Mouse (Mus musculus) neural tube, embryonic 12.5 days (tissue): ENCODE data around the gene Fam19a1. TPM values are rescaled to one million over a fixed set of nuclear protein-coding genes. Genes with fewer than 3 reads are reported as not detected.
"Not testable (repeated sequence)": the region's sequence is repeated elsewhere in the genome, so short reads cannot be mapped to it uniquely, and the experiment has no call there.

ENCODE experiments used
- ATAC-seq: fragments of 200-750 bp; cut with Nextera tagmentation; 2 replicates; pipeline ENCODE4 v1.8.0; 2017; ENCODE audit warnings: low read depth, mild to moderate bottlenecking, moderate TSS enrichment, moderate library complexity; ENCODE audit not compliant: low FRiP score
- H3K27ac ChIP-seq: fragments of 300-500 bp; sonication (generic); 2 replicates; pipeline ENCODE4 v1.5.1; 2016
- H3K27me3 ChIP-seq: fragments of 300-500 bp; sonication (generic); replicated peaks from 2 replicates; pipeline ENCODE4 v1.6.1; 2016; ENCODE audit warnings: mild to moderate bottlenecking
- H3K36me3 ChIP-seq: fragments of 300-500 bp; sonication (generic); 2 replicates; pipeline ENCODE4 v1.6.1; 2016; ENCODE audit warnings: mild to moderate bottlenecking
- H3K4me1 ChIP-seq: fragments of 300-500 bp; sonication (generic); 2 replicates; pipeline ENCODE4 v1.6.1; 2016
- H3K4me2 ChIP-seq: fragments of 300-500 bp; sonication (generic); replicated peaks from 2 replicates; pipeline ENCODE4 v1.6.1; 2016; ENCODE audit warnings: mild to moderate bottlenecking
- H3K4me3 ChIP-seq: fragments of 300-500 bp; sonication (generic); 2 replicates; pipeline ENCODE4 v1.5.1; 2016
- H3K9ac ChIP-seq: fragments of 300-500 bp; sonication (generic); 2 replicates; pipeline ENCODE4 v1.6.1; 2016; ENCODE audit warnings: mild to moderate bottlenecking
- H3K9me3 ChIP-seq: fragments of 300-500 bp; sonication (generic); 2 replicates; pipeline ENCODE4 v1.6.1; 2016; ENCODE audit warnings: mild to moderate bottlenecking
- WGBS: fragments of 180-500 bp; shearing (Covaris S2); methylation state at CpG from one replicate; pipeline ENCODE4 v1.1.7; 2016; 5-methylcytosine and 5-hydroxymethylcytosine counted together
- polyA plus RNA-seq: library from polyadenylated mRNA; unstranded; fragments of >200 nt; fragmentation: Nextera tagmentation; extraction: Ambion mirVana; gene quantifications from 2 replicates; pipeline ENCODE4 v1.2.1, GENCODE M21; 2016

Fam19a1 gene
- polyA plus RNA-seq, 1 experiment from 2014 or later, result 5.8 TPM

GRCm38 (mm10) chr6:96167031-96167430, 54.1 kb downstream of the Fam19a1 start:
- ATAC-seq, result no peak
- Histone ChIP-seq H3K36me3 (no peaks in the 10 kb centered on the region), H3K27ac (no peak overlapping the region), H3K9me3 (no peaks in the 10 kb centered on the region), H3K9ac (no peak overlapping the region), H3K4me3 (no peak overlapping the region), H3K4me1 (no peaks in the 10 kb centered on the region), H3K27me3 (no peaks in the 10 kb centered on the region), H3K4me2 (no peak overlapping the region)

GRCm38 (mm10) chr6:96173681-96174080, 60.7 kb downstream of the Fam19a1 start:
- no peaks in the 10 kb centered on the region for H3K4me1 ChIP-seq
- H3K9me3 ChIP-seq, result no peaks in the 10 kb centered on the region
- no peak for ATAC-seq
- H3K27me3 ChIP-seq, result no peaks in the 10 kb centered on the region
- 80% methylated on average over 2 of the region's 3 CpGs for WGBS
- no peak overlapping the region for H3K9ac ChIP-seq
- H3K4me2 ChIP-seq, result no peak overlapping the region
- H3K4me3 ChIP-seq, result no peak overlapping the region
- no peak overlapping the region for H3K27ac ChIP-seq
- H3K36me3 ChIP-seq, result no peaks in the 10 kb centered on the region

GRCm38 (mm10) chr6:96178530-96178929, 65.6 kb downstream of the Fam19a1 start:
- Histone ChIP-seq H3K36me3 (no peaks in the 10 kb centered on the region), H3K9me3 (no peaks in the 10 kb centered on the region), H3K4me3 (no peak overlapping the region), H3K4me2 (no peak overlapping the region), H3K9ac (no peak overlapping the region), H3K27me3 (no peaks in the 10 kb centered on the region), H3K27ac (no peak overlapping the region), H3K4me1 (no peaks in the 10 kb centered on the region)
- no peak for ATAC-seq

GRCm38 (mm10) chr6:96183392-96183791, 70.4 kb downstream of the Fam19a1 start:
- no peak for ATAC-seq
- WGBS, result 83% methylated on average over 4 of the region's 4 CpGs

GRCm38 (mm10) chr6:96186517-96186916, 73.6 kb downstream of the Fam19a1 start:
- ATAC-seq, result no peak
- no peaks in the 10 kb centered on the region for H3K36me3 ChIP-seq
- no peaks in the 10 kb centered on the region for H3K27me3 ChIP-seq
- H3K4me1 ChIP-seq, result no peaks in the 10 kb centered on the region
- no peak overlapping the region for H3K9ac ChIP-seq
- no peak overlapping the region for H3K27ac ChIP-seq
- WGBS, result 79% methylated on average over 2 of the region's 2 CpGs
- no peak overlapping the region for H3K4me2 ChIP-seq
- no peak overlapping the region for H3K4me3 ChIP-seq
- no peaks in the 10 kb centered on the region for H3K9me3 ChIP-seq

More at GRCm38 (mm10) chr6:96183392-96183791, 70.4 kb downstream of the Fam19a1 start:
- H3K9ac ChIP-seq, result no peak overlapping the region
- H3K4me1 ChIP-seq, result no peaks in the 10 kb centered on the region
- no peaks in the 10 kb centered on the region for H3K36me3 ChIP-seq
- H3K9me3 ChIP-seq, result no peaks in the 10 kb centered on the region
- H3K27me3 ChIP-seq, result no peaks in the 10 kb centered on the region
- H3K4me2 ChIP-seq, result no peak overlapping the region
- H3K27ac ChIP-seq, result no peak overlapping the region
- H3K4me3 ChIP-seq, result no peak overlapping the region

GRCm38 (mm10) chr6:96198991-96199390, 86.0 kb downstream of the Fam19a1 start:
- not testable (repeated sequence) for H3K4me1 ChIP-seq, H3K27ac ChIP-seq, ATAC-seq, H3K27me3 ChIP-seq, H3K9me3 ChIP-seq, H3K4me2 ChIP-seq, H3K36me3 ChIP-seq, H3K4me3 ChIP-seq, H3K9ac ChIP-seq
- WGBS, result 86% methylated on average over 2 of the region's 2 CpGs

GRCm38 (mm10) chr6:96205395-96205794, 92.4 kb downstream of the Fam19a1 start:
- no peak for ATAC-seq
- H3K27me3 ChIP-seq, result no peaks in the 10 kb centered on the region
- no peak overlapping the region for H3K9ac ChIP-seq
- no peak overlapping the region for H3K27ac ChIP-seq
- no peak overlapping the region for H3K4me3 ChIP-seq
- no peaks in the 10 kb centered on the region for H3K4me1 ChIP-seq
- no peaks in the 10 kb centered on the region for H3K9me3 ChIP-seq
- WGBS, result 98% methylated on average over 2 of the region's 2 CpGs
- no peak overlapping the region for H3K4me2 ChIP-seq
- H3K36me3 ChIP-seq, result no peaks in the 10 kb centered on the region

- Histone ChIP-seq H3K36me3 (no peaks in the 10 kb centered on the region), H3K4me2 (no peak overlapping the region), H3K4me1 (no peaks in the 10 kb centered on the region), H3K27me3 (no peaks in the 10 kb centered on the region), H3K4me3 (no peak overlapping the region), H3K9ac (no peak overlapping the region), H3K9me3 (no peaks in the 10 kb centered on the region), H3K27ac (no peak overlapping the region)
- ATAC-seq, result no peak
Measured at GRCm38 (mm10) chr6:96234806-96235205, 121.9 kb downstream of the Fam19a1 start.

- Histone ChIP-seq H3K9ac (no peak overlapping the region), H3K27me3 (no peaks in the 10 kb centered on the region), H3K36me3 (no peaks in the 10 kb centered on the region), H3K4me1 (no peaks in the 10 kb centered on the region), H3K4me2 (no peak overlapping the region), H3K27ac (no peak overlapping the region), H3K4me3 (no peak overlapping the region), H3K9me3 (no peaks in the 10 kb centered on the region)
- 86% methylated on average over 3 of the region's 3 CpGs for WGBS
- no peak for ATAC-seq
Measured at GRCm38 (mm10) chr6:96244320-96244719, 131.4 kb downstream of the Fam19a1 start.

GRCm38 (mm10) chr6:96252001-96252400, 139.0 kb downstream of the Fam19a1 start:
- no peak overlapping the region for H3K4me2 ChIP-seq
- H3K27me3 ChIP-seq, result no peaks in the 10 kb centered on the region
- no peaks in the 10 kb centered on the region for H3K36me3 ChIP-seq
- no peak overlapping the region for H3K4me3 ChIP-seq
- 60% methylated on average over 3 of the region's 3 CpGs for WGBS
- ATAC-seq, result no peak
- no peaks in the 10 kb centered on the region for H3K9me3 ChIP-seq
- no peaks in the 10 kb centered on the region for H3K4me1 ChIP-seq
- H3K27ac ChIP-seq, result no peak overlapping the region
- no peak overlapping the region for H3K9ac ChIP-seq

GRCm38 (mm10) chr6:96254815-96255214, 141.9 kb downstream of the Fam19a1 start:
- Histone ChIP-seq H3K4me2 (no peak overlapping the region), H3K27me3 (no peaks in the 10 kb centered on the region), H3K9me3 (no peaks in the 10 kb centered on the region), H3K4me1 (no peaks in the 10 kb centered on the region), H3K36me3 (no peaks in the 10 kb centered on the region), H3K9ac (no peak overlapping the region), H3K27ac (no peak overlapping the region), H3K4me3 (no peak overlapping the region)
- 92% methylated on average over 2 of the region's 2 CpGs for WGBS
- no peak for ATAC-seq

- Histone ChIP-seq H3K4me1 (no peaks in the 10 kb centered on the region), H3K4me2 (no peak overlapping the region), H3K27me3 (no peaks in the 10 kb centered on the region), H3K4me3 (no peak overlapping the region), H3K27ac (no peak overlapping the region), H3K36me3 (no peaks in the 10 kb centered on the region), H3K9ac (no peak overlapping the region), H3K9me3 (no peaks in the 10 kb centered on the region)
- ATAC-seq, result no peak
- 91% methylated on average over 3 of the region's 3 CpGs for WGBS
Measured at GRCm38 (mm10) chr6:96258651-96259050, 145.7 kb downstream of the Fam19a1 start.

- no peaks in the 10 kb centered on the region for H3K4me1 ChIP-seq
- no peak overlapping the region for H3K27ac ChIP-seq
- no peak overlapping the region for H3K9ac ChIP-seq
- no peak overlapping the region for H3K4me3 ChIP-seq
- WGBS, result 93% methylated on average over 4 of the region's 4 CpGs
- ATAC-seq, result no peak
- H3K27me3 ChIP-seq, result no peaks in the 10 kb centered on the region
- no peaks in the 10 kb centered on the region for H3K9me3 ChIP-seq
- H3K36me3 ChIP-seq, result no peaks in the 10 kb centered on the region
- no peak overlapping the region for H3K4me2 ChIP-seq
Measured at GRCm38 (mm10) chr6:96266456-96266855, 153.5 kb downstream of the Fam19a1 start.

GRCm38 (mm10) chr6:96268788-96269187, 155.8 kb downstream of the Fam19a1 start:
- Histone ChIP-seq H3K9ac (no peak overlapping the region), H3K9me3 (no peaks in the 10 kb centered on the region), H3K27ac (no peak overlapping the region), H3K36me3 (no peaks in the 10 kb centered on the region), H3K4me3 (no peak overlapping the region), H3K4me2 (no peak overlapping the region), H3K27me3 (no peaks in the 10 kb centered on the region), H3K4me1 (no peaks in the 10 kb centered on the region)
- ATAC-seq, result no peak
